Mouse (Mus musculus): ENCODE results near the gene Epsti1.

DNA sequence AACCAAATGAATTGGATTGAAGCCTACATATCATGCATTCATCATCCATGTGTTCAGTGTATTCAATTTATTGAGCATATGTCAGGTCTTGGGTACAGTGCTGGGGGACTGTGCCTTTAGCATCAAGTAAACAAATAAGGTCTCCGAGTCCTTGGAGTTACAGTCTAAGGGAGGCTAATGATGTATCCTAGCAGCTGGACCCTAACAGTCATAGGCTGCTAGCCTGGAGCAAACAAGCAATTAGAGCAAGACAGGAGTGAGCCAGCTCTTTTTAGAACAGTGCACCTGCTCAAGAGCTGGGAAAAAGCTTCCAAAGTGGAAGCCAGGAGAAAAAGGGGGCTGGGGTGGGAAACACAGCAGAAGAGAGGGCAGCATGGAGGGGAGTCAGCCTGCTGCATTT lies 27.8 kb upstream of the Epsti1 start:
- TF ChIP-seq CTCF (IDR thresholded peaks at IDR 0.05; ENCODE audit: extremely low read depth, insufficient read length, insufficient replicate concordance, low read depth, low read length) = no peak
- no peak for TF ChIP-seq POLR2A (IDR thresholded peaks at IDR 0.05; ENCODE audit: low read depth, low read length)

All from small intestine, adult 2 months (tissue).